8 mouse cellular contexts compared by ENCODE assay signal in genomic region chr5:134175696-134176095, GRCm38 (mm10). TPM values are rescaled to one million over a fixed set of nuclear protein-coding genes. Genes with fewer than 3 reads are reported as not detected.
DNase-seq lines count a peak whose midpoint lies in the region; ATAC-seq and TF ChIP-seq lines count a peak whose summit lies in the region.

No protein-coding gene starts in this region.

- WGBS in heart, embryonic 15.5 days = 11% methylated on average over 10 of the region's 10 CpGs
- WGBS in embryonic facial prominence, embryonic 14.5 days = 5% methylated on average over 10 of the region's 10 CpGs
- WGBS in limb, embryonic 15.5 days = 6% methylated on average over 10 of the region's 10 CpGs
- WGBS in stomach, postnatal 0 days = 9% methylated on average over 9 of the region's 10 CpGs

- no peak for TF ChIP-seq EP300 in stomach, postnatal 0 days (optimal IDR thresholded peaks at IDR 0.05)

- peaks cover 8% of the 10 kb centered on the region for H3K4me1 ChIP-seq in heart, embryonic 15.5 days (replicated peaks)
- H3K4me1 ChIP-seq in G1E (ENCODE audit: insufficient read depth, low read depth, low read length) = peaks cover 50% of the 10 kb centered on the region
- peaks cover 7% of the 10 kb centered on the region; the same call in 1 of the 2 replicates for H3K4me1 ChIP-seq in embryonic facial prominence, embryonic 14.5 days (ENCODE audit: control insufficient read depth, insufficient read depth, low read length)
- H3K4me1 ChIP-seq in limb, embryonic 15.5 days = peaks cover 16% of the 10 kb centered on the region
- H3K4me1 ChIP-seq in stomach, postnatal 0 days (replicated peaks; ENCODE audit: control insufficient read depth, insufficient read depth) = peaks cover 7% of the 10 kb centered on the region

- TF ChIP-seq CTCF in G1E (IDR thresholded peaks at IDR 0.05; ENCODE audit: low read depth, low read length) = no peak
- TF ChIP-seq CTCF in stomach, postnatal 0 days (IDR thresholded peaks at IDR 0.05; ENCODE audit: low read depth) = no peak

- intact Hi-C loops in heart, postnatal 10 days (cut with DNase I) = no loop called here

- H3K9me3 ChIP-seq in heart, embryonic 15.5 days (replicated peaks) = no peaks in the 10 kb centered on the region
- no peaks in the 10 kb centered on the region for H3K9me3 ChIP-seq in G1E (replicated peaks)
- no peaks in the 10 kb centered on the region for H3K9me3 ChIP-seq in embryonic facial prominence, embryonic 14.5 days (ENCODE audit: control insufficient read depth, low read length)
- no peaks in the 10 kb centered on the region for H3K9me3 ChIP-seq in limb, embryonic 15.5 days
- H3K9me3 ChIP-seq in stomach, postnatal 0 days (ENCODE audit: control insufficient read depth, low read length) = no peaks in the 10 kb centered on the region

- peak overlapping the region; percentile 80 for H3K9ac ChIP-seq in heart, embryonic 15.5 days
- H3K9ac ChIP-seq in embryonic facial prominence, embryonic 14.5 days (ENCODE audit: low read depth, low read length) = peak overlapping the region; percentile 83
- peak overlapping the region; percentile 68 for H3K9ac ChIP-seq in limb, embryonic 15.5 days
- H3K9ac ChIP-seq in stomach, postnatal 0 days (ENCODE audit: low read length) = peak overlapping the region; percentile 87

- DNase-seq in heart, postnatal 10 days = no peak
- peak; percentile 25 for DNase-seq in G1E (ENCODE audit: low spot score)
- no peak for DNase-seq in embryonic facial prominence, embryonic 14.5 days (ENCODE audit: low spot score)
- DNase-seq in stomach, postnatal 0 days (ENCODE audit: low spot score) = no peak
- DNase-seq in gastrocnemius, adult 8-10 months (ENCODE audit: low spot score in 2 of 2) = no peak

- no peaks in the 10 kb centered on the region for H3K27me3 ChIP-seq in heart, embryonic 15.5 days
- H3K27me3 ChIP-seq in G1E (ENCODE audit: insufficient read depth, low read length) = no peaks in the 10 kb centered on the region
- no peaks in the 10 kb centered on the region for H3K27me3 ChIP-seq in embryonic facial prominence, embryonic 14.5 days (replicated peaks; ENCODE audit: control insufficient read depth, insufficient read depth, low read length)
- no peaks in the 10 kb centered on the region for H3K27me3 ChIP-seq in limb, embryonic 15.5 days
- no peaks in the 10 kb centered on the region for H3K27me3 ChIP-seq in stomach, postnatal 0 days (ENCODE audit: control insufficient read depth, insufficient read depth, low read length)

- peak overlapping the region; percentile 99 for H3K4me3 ChIP-seq in heart, embryonic 15.5 days
- H3K4me3 ChIP-seq in G1E (ENCODE audit: low read depth, low read length) = peak overlapping the region; percentile 87
- H3K4me3 ChIP-seq in embryonic facial prominence, embryonic 14.5 days (ENCODE audit: low read depth, low read length) = peak overlapping the region; percentile 96
- peak overlapping the region; percentile 86 for H3K4me3 ChIP-seq in limb, embryonic 15.5 days
- peak overlapping the region; percentile 95 for H3K4me3 ChIP-seq in stomach, postnatal 0 days (ENCODE audit: low read depth, low read length)

- peak overlapping the region; percentile 83 for H3K4me2 ChIP-seq in heart, embryonic 15.5 days
- H3K4me2 ChIP-seq in embryonic facial prominence, embryonic 14.5 days (ENCODE audit: low read depth, low read length) = peak overlapping the region; percentile 84
- H3K4me2 ChIP-seq in limb, embryonic 15.5 days = peak overlapping the region; percentile 82
- peak overlapping the region; percentile 74 for H3K4me2 ChIP-seq in stomach, postnatal 0 days (replicated peaks; ENCODE audit: low read depth)

- H3K27ac ChIP-seq in heart, embryonic 15.5 days = peak overlapping the region; percentile 86
- peak overlapping the region; percentile 80 for H3K27ac ChIP-seq in embryonic facial prominence, embryonic 14.5 days (replicated peaks; ENCODE audit: low read depth, low read length)
- H3K27ac ChIP-seq in limb, embryonic 15.5 days = peak overlapping the region; percentile 81
- H3K27ac ChIP-seq in stomach, postnatal 0 days (replicated peaks) = peak overlapping the region; percentile 90

- H3K36me3 ChIP-seq in heart, embryonic 15.5 days = peaks cover 6% of the 10 kb centered on the region; the same call in 1 of the 2 replicates
- peaks cover 39% of the 10 kb centered on the region for H3K36me3 ChIP-seq in G1E (replicated peaks)
- H3K36me3 ChIP-seq in embryonic facial prominence, embryonic 14.5 days (ENCODE audit: control insufficient read depth, insufficient read depth, low read length) = peaks cover 15% of the 10 kb centered on the region; the same call in 1 of the 2 replicates
- H3K36me3 ChIP-seq in limb, embryonic 15.5 days = peaks cover 19% of the 10 kb centered on the region; the same call in 1 of the 2 replicates
- no peaks in the 10 kb centered on the region for H3K36me3 ChIP-seq in stomach, postnatal 0 days (ENCODE audit: control insufficient read depth, insufficient read depth, low read length)

- ATAC-seq in heart, embryonic 15.5 days (replicated peaks; ENCODE audit: insufficient number of reproducible peaks, insufficient read depth, low FRiP score, low read depth) = no peak
- 0 out of 2 replicates have a peak, but pooled peaks have one; percentile 16 for ATAC-seq in G1E (ENCODE audit: extremely low read depth, insufficient number of reproducible peaks, low FRiP score, poor library complexity, severe bottlenecking)
- no peak for ATAC-seq in embryonic facial prominence, embryonic 14.5 days (ENCODE audit: low read depth)
- ATAC-seq in limb, embryonic 15.5 days (ENCODE audit: insufficient number of reproducible peaks, low FRiP score, low TSS enrichment, low read depth) = no peak
- no peak for ATAC-seq in stomach, postnatal 0 days (ENCODE audit: low FRiP score, low TSS enrichment)
- no peak for ATAC-seq in monocyte, adult 5-6 weeks (replicated peaks; ENCODE audit: insufficient number of reproducible peaks, low FRiP score, low TSS enrichment, poor library complexity, severe bottlenecking)

RNA-seq across cellular contexts. Expression of gene Rcc1l, which starts 0.9 kb away (rescaled TPM):
- 20.1 and 24.2 TPM in 2 replicates for polyA plus RNA-seq in heart, embryonic 15.5 days (2015; fragmentation: Nextera tagmentation; extraction: Ambion mirVana)
- total RNA-seq in heart, postnatal 10 days (2021) = 10 to 100 TPM; 25.3 to 29.2 TPM
- total RNA-seq in G1E (2014; fragmentation: Nextera tagmentation) (12.6 and 13.6 TPM in 2 replicates), G1E (2017) (9.2 and 9.8 TPM in 2 replicates)
- 16.0 and 17.1 TPM in 2 replicates for polyA plus RNA-seq in G1E (2012)
- 26.1 and 27.3 TPM in 2 replicates for polyA plus RNA-seq in embryonic facial prominence, embryonic 14.5 days (2014; fragmentation: Nextera tagmentation; extraction: Ambion mirVana)
- 27.4 and 30.3 TPM in 2 replicates for polyA plus RNA-seq in limb, embryonic 15.5 days (2015; fragmentation: Nextera tagmentation; extraction: Ambion mirVana)
- 17.6 and 18.0 TPM in 2 replicates for polyA plus RNA-seq in stomach, postnatal 0 days (2015; fragmentation: Nextera tagmentation; extraction: Ambion mirVana)
- total RNA-seq in gastrocnemius, adult 8-10 months (2022) = 10 to 100 TPM; 22.4 to 33.0 (median 28.5) TPM
- total RNA-seq in monocyte, adult 5-6 weeks (2017) = 2.5 to 6.9 TPM (median 6.3 TPM) in 3 replicates

RNA-seq across cellular contexts. Expression of gene Gtf2ird2, which starts 8.1 kb away (rescaled TPM):
- 5.1 and 6.3 TPM in 2 replicates for polyA plus RNA-seq in heart, embryonic 15.5 days (2015; fragmentation: Nextera tagmentation; extraction: Ambion mirVana)
- 1 to 10 TPM; 7.4 to 7.7 TPM for total RNA-seq in heart, postnatal 10 days (2021)
- total RNA-seq in G1E (2014; fragmentation: Nextera tagmentation) = 9.2 and 9.7 TPM in 2 replicates
- total RNA-seq in G1E (2017) = 5.6 and 10.8 TPM in 2 replicates
- polyA plus RNA-seq in G1E (2012) = 3.3 and 4.5 TPM in 2 replicates
- polyA plus RNA-seq in embryonic facial prominence, embryonic 14.5 days (2014; fragmentation: Nextera tagmentation; extraction: Ambion mirVana) = 6.6 and 7.3 TPM in 2 replicates
- 7.6 and 8.4 TPM in 2 replicates for polyA plus RNA-seq in limb, embryonic 15.5 days (2015; fragmentation: Nextera tagmentation; extraction: Ambion mirVana)
- polyA plus RNA-seq in stomach, postnatal 0 days (2015; fragmentation: Nextera tagmentation; extraction: Ambion mirVana) = 3.2 and 3.7 TPM in 2 replicates
- total RNA-seq in gastrocnemius, adult 8-10 months (2022) = 1 to 10 TPM; 6.9 to 8.1 (median 7.2) TPM
- 6.5 to 10.0 TPM (median 8.9 TPM) in 3 replicates for total RNA-seq in monocyte, adult 5-6 weeks (2017)

RNA-seq across cellular contexts. Expression of gene Ncf1, which starts 53.7 kb away (rescaled TPM):
- polyA plus RNA-seq in heart, embryonic 15.5 days (2015; fragmentation: Nextera tagmentation; extraction: Ambion mirVana) = 3.1 and 5.0 TPM in 2 replicates
- 1 to 10 TPM; 2.9 to 4.6 TPM for total RNA-seq in heart, postnatal 10 days (2021)
- total RNA-seq in G1E (2014; fragmentation: Nextera tagmentation) = 20.7 and 22.0 TPM in 2 replicates
- 2.0 and 3.0 TPM in 2 replicates for total RNA-seq in G1E (2017)
- polyA plus RNA-seq in G1E (2012) = 27.8 and 29.9 TPM in 2 replicates
- 7.2 TPM in 2 replicates for polyA plus RNA-seq in embryonic facial prominence, embryonic 14.5 days (2014; fragmentation: Nextera tagmentation; extraction: Ambion mirVana)
- polyA plus RNA-seq in limb, embryonic 15.5 days (2015; fragmentation: Nextera tagmentation; extraction: Ambion mirVana) = 12.3 and 13.1 TPM in 2 replicates
- polyA plus RNA-seq in stomach, postnatal 0 days (2015; fragmentation: Nextera tagmentation; extraction: Ambion mirVana) = 2.2 and 2.4 TPM in 2 replicates
- 1 to 10 TPM in 2 of 4 experiments, under 1 TPM in 2; 0.65 to 1.5 (median 0.94) TPM for total RNA-seq in gastrocnemius, adult 8-10 months (2022)
- 101 to 207 TPM (median 172 TPM) in 3 replicates for total RNA-seq in monocyte, adult 5-6 weeks (2017)
